Mouse (Mus musculus) stomach, postnatal 0 days (tissue): ENCODE results near the gene Ndufa6.

Source experiments
- CTCF ChIP-seq: IDR thresholded peaks from 2 replicates; pipeline ENCODE4 v1.5.1; 2016; ENCODE audit warnings: antibody characterized with exemption, low read depth, mild to moderate bottlenecking, moderate library complexity
- EP300 ChIP-seq: optimal IDR thresholded peaks from 2 replicates; pipeline ENCODE3; 2016; ENCODE audit warnings: antibody characterized with exemption

- TF ChIP-seq CTCF = no peak
- TF ChIP-seq EP300 = no peak
Measured at GRCm38 (mm10) chr15:82379871-82380713, 26.0 kb upstream of the Ndufa6 start, which contains the start of gene Cyp2d22.
